Mouse (Mus musculus) urinary bladder, postnatal 4 days (tissue): Measurements from ENCODE around the gene Gba2.
A peak's percentile ranks its signal among the peaks of the same experiment; 100 is the strongest.
"Not testable (repeated sequence)": the region's sequence is repeated elsewhere in the genome, so short reads cannot be mapped to it uniquely, and the experiment has no call there.

Experiments
- DNase-seq, 2 experiments: peaks; one replicate each; pipeline ENCODE4 v3.0.0; 2021 to 2022; ENCODE audit warnings: low spot score in 2 of 2

The Gba2 gene

DNA sequence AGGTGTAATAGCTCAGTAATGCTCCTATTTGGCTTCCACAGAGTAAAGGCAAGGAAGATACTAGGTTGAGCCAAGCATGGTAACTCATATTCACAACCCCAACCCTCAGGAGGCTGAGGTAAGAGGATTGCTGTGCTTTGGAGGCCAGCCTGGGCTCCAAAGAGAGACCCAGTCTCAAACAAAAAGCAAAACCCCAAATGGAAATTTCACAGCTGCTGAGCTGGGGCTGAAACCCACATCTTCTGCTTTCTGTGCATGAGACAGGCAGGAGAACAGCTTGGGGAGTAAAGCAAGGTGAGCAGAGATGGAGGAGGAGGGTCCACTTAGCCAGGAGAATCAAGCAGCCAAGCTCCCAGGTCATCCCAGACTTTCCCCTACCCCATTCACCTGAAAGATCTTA lies 24.8 kb downstream of the Gba2 start:
- no peak for DNase-seq

DNA sequence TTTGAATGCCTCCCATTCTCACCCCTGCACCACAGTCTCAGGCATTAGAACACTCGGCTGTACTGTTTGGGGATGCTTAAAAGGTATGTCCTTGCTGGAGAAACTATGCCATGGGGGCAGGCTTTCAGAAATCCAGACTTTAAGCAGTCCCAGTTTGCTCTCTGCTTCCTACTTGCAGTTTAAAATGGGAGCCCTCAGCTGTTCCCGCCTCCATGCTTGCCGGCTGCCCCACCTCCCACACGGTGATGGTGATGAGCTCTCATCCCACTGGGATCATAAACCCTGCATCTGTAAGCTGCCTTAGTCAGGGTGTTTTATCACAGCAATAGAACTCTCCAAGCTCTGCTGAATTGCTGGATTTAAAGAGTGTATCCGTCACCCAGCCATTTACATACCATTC lies 26.2 kb downstream of the Gba2 start:
- no peak for DNase-seq

DNA sequence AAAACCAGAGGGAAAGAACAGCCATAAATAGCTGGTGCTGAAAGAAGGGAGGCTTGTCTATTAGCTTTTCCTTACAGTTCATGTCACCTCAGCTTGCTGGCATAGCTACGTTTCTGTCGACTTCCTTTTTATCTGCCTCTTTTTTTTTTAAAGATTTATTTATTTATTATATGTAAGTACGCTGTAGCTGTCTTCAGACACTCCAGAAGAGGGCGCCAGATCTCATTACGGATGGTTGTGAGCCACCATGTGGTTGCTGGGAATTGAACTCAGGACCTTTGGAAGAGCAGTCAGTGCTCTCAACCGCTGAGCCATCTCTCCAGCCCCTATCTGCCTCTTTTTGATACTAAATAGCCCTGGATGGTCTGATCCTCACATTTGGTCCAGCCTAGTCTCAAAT lies 26.8 kb downstream of the Gba2 start:
- not testable (repeated sequence) for DNase-seq

DNA sequence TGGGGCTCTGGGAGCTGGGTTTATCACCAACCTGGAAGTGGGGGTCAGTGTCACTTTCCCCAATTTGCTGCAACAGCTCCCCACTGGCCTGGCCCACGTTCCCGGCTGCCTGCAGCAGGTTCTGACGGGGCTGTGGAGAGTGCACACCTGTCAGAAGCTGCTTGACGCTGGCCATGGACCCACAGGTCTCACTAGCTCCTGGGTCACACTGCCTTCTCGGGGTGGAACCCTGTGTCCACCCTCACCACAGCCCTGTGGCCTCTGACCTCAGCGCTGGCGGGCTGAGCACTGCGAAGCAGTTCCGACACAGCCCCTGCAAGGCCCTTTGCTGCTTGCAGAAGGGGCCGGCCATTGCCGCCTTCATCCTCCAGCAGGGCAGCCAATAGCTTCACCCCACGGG lies 29.6 kb downstream of the Gba2 start:
- DNase-seq = no peak

DNA sequence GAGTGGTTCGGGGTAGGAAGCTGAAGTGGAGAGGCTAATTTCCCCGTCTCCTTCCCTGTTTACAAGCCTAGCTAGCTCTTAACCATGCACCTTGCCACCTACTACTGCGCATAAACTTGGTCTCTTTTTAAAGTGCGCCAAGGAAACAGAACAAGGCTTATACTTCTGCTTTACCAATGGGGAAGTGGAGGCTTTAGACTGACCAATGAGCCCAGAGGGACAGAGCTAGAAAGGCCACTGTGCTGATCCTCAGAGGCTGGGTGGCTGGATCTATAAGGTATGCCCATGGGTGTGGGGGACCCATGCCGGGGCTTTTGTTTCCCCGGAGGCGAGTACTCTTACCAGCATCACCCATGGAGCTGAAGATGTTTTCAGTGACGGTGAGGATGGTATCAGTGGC lies 31.5 kb downstream of the Gba2 start:
- DNase-seq = no peak

DNA sequence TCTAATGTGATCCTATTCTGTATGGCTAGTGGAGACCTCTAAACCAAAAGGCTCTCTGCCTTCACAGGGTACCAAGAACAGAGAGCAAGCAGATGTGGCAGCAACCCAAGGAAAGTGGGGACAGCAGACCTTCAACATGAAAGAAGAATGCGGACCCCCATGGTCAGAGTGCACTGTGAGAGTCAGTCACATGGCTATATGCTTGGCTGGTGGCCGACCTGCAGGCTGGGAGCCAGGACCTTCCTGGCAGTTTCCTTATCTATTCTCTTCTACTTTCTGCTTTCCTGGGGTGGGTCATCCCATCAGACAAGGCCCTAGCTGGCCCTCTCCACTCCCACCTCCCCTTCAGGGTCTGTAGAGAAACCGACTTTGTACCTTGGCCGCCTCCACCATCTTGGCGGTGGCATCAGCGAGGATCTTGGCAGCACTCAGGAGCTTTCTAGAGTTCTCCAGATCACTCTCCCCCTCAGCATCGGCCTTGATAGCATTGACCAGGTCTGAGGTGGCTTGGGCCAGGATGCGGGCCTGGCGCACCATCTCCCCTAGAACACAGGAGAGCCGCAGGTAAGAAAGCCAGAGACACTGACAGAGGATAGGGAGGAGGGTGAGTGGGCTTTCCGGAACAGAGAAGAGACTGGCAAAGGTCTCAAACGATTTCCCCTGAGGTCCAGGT lies 32.2 kb downstream of the Gba2 start:
- no peak for DNase-seq

DNA sequence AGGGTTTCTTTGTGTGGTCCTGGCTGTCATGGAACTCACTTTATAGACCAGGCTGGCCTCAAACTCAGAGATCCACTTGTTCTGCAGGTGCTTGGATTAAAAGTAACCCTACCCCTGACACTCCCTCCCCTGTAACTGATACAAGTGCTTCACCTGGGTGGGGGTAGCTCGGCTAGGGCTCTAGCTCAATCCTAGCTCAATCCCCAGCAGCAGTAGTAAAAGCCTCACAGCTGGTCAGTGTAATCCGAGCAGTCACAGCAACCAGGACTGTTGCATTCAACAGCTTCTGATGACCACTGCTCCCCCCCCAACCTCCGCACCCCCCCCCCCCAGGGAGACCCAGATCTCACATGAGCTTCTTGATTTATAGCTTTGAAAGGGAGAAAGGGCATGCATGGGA lies 36.6 kb downstream of the Gba2 start:
- no peak for DNase-seq

DNA sequence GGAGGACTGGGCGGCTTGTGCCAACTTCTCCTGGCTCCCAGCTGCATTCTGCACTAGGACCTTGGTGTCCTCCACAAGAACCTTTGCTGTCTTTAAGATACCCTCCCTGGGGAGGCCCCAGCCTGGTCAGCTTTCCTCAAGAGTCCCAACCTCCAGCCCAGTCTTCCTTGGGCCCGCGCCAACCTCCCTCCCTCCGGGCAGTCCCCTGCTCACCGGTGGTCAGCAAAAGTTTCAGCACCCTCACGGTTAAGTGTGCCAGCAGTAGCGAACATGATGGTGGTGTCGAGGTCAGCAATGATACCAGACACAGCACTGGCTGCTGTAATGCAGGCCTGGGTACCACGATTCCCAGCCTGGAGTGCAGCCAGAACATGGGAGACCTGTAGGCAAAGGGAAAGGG lies 42.6 kb downstream of the Gba2 start:
- DNase-seq = no peak

DNA sequence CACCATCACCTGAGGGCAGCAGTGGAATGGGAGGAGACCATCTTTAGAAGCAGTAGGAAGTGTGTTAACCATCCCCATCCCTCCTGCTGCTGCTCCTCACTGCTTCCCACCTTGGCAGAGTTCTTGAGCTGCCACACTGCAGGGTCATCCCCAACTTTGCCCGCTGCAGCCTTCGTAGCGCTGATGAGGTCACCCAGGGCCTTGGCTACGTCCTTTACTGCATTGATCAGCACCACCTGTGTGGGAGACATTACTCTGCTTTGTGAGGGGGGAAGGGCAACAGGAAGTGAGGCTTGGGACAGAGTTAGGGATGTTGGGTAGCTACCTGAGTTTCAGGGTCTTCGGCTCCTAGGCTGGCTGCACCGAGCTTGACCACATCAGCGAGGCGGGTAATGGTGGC lies 43.0 kb downstream of the Gba2 start:
- no peak for DNase-seq

DNA sequence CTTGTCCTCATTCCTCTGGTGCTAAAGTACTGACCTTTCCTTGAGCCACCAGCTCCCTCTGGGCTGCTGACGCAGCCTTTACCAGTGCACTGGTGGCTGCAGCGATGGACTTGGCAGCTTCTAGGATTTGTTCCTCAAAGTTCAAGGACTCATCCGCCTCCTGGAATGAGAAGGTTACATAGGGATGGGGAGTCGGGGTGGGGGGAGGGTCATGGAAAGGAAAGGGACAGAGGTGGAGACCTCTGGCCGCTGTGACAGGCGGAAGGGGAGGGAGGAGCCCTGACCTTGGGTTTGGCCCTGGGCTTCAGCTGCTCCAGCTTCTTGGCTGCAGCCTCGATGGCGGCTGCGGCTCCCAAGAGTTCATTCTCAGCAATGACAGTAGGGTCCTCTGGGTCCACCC lies 45.4 kb downstream of the Gba2 start:
- DNase-seq = no peak

DNA sequence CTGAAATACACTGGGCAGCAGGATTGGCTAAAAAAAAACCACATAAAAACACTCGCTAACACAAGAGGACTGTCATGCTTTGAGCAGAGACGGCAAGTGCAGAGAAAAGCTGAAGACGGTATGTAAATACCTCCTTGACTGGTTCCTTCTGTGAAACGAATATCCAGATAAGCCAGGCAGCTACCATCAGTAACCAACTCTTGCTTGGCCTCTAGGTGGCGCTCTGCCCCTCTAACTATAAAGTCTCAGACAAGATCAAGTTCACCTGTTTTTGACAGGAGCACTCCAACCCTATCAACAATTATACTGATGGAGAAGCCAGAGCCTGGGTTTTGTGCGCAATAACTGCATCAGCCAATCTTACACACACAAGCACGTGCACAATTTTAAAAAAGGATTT lies 48.1 kb downstream of the Gba2 start:
- peak; percentile 59 to 76 for DNase-seq

DNA sequence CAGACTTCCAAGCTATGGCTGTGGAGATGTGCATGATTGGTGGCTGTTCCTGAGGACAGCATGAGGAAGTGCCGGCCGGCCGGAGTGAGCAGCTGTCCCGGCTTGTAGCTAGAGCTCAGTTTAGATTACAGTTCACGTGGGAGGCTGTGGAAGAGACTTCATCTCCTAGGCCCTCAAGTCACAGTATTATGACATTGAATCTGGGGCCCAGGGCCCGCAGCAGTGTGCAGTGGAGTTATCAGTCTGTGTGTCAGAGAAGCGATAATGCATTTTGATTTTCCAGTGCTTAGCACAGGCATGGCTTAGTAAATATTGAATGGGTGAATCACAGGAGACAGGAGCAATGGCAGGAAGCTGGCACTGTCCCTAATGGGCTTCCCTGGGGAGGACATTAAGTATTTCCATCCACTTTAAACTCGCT lies 48.6 kb downstream of the Gba2 start:
- no peak for DNase-seq

DNA sequence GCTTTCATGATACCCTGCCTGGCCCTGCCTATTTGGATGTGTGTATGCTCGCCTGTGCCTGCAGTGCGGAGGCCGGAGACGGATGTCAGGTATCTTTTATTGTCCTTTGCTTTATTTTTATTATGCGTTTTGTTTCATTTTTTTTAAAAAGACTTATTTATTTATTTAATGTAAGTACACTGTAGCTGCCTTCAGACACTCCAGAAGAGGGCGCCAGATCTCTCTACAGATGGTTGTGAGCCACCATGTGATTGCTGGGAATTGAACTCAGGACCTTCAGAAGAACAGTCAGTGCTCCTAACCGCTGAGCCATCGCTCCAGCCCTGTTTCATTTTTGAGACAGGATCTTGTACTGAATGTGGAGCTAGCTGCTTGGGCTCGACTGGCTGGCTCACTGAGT lies 50.2 kb downstream of the Gba2 start:
- no peak for DNase-seq

DNA sequence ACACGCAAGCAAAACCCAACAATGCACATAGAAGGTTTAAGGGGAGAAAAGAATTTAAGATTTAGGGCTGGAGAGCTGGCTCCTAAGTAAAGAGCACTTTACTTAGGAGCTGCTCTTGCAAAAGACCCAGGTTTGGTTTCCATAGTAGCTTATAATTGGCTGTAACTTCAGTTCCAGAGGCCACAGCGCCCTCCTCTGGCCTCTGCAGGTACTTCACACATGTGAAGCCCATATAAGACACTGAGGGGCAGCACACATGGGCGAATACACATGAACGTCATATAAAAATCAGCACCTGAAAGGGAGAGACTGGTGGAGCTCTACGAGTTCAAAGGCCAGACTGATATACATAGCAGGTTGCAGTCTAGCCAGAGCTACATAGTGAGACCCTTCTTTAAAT lies 50.8 kb downstream of the Gba2 start:
- no peak for DNase-seq

DNA sequence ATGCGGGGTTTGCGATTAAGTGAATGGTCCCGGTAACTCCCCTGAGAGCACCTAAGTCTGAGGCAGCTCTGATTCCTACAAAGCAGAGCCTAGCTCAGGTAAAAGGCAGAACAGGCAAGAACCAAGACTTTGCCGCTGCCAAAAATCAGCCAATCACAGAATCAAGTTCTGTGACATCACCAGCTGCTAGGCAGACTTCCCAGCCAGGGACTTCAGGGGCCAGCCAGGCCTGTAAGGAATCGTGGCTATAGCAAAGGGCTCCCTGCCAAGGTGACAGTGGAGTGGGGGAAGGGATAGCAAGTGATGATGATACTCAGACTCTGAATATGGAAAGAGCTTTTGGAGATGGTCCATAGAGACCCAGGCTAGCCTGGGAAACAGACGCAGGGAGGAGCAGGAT lies 58.7 kb downstream of the Gba2 start:
- peak; percentile 79 to 91 for DNase-seq

DNA sequence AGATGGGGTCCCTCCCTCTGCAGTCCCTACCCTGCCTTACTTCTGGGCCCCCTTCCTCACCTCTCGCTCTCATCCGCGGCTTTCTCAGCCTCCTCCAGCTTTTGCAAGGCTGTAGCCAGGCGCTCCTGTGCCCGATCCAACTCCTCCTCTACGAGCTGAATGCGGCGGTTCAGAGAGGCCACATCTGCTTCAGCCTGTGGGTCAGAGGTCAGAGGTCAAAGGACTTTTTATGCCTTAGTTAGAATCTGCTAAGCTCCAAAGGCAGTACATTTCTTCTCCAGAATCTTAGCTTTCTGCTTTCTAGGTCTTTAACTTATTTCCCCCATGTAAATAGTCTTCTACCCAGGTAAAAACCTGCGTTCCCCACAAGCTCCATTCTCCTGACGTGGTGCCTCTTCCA lies 59.1 kb downstream of the Gba2 start:
- no peak for DNase-seq
